Mouse (Mus musculus) lung, adult 2 months (tissue): ENCODE data around the gene Wdr95. TPM values are rescaled to one million over a fixed set of nuclear protein-coding genes. Genes with fewer than 3 reads are reported as not detected.

Experiments
- DNase-seq: peaks from one replicate; pipeline ENCODE4 v3.0.0; 2022
- H3K4me1 ChIP-seq: fragments of 200-500 bp; 2 replicates; pipeline ENCODE4 v1.6.1; 2011; ENCODE audit warnings: low read length; ENCODE audit not compliant: control insufficient read depth, insufficient read depth
- H3K4me3 ChIP-seq: fragments of 200-500 bp; replicated peaks from 2 replicates; pipeline ENCODE3; 2011; ENCODE audit warnings: low read depth, mild to moderate bottlenecking, control low read depth, low read length; ENCODE audit errors: extremely low read depth
- CTCF ChIP-seq: fragments of 200-500 bp; IDR thresholded peaks from 2 replicates; pipeline ENCODE4 v1.5.1; 2011; ENCODE audit warnings: mild to moderate bottlenecking, low read length, control low read depth; ENCODE audit not compliant: insufficient read depth
- POLR2A ChIP-seq: fragments of 200-500 bp; IDR thresholded peaks from 2 replicates; pipeline ENCODE4 v1.6.1; 2011; ENCODE audit warnings: low read depth, mild to moderate bottlenecking, control low read depth, low read length, borderline replicate concordance; ENCODE audit errors: extremely low read depth
- WGBS: fragments of 180-500 bp; shearing (Covaris S2); methylation state at CpG from one replicate; pipeline ENCODE4 v1.1.7; 2018; 5-methylcytosine and 5-hydroxymethylcytosine counted together
- polyA plus RNA-seq: library from polyadenylated mRNA; depleted of rRNA; stranded (reverse); fragments of >200 nt; gene quantifications from 2 replicates; pipeline ENCODE4 v1.2.3, GENCODE M21; 2012

Gene Wdr95
- polyA plus RNA-seq, 1 experiment = 1.9 TPM

- Histone ChIP-seq H3K4me3 (peak overlapping the region; percentile 83), H3K4me1 (peaks cover 3% of the 10 kb centered on the region; the same call in 1 of the 2 replicates)
- WGBS = under 1% methylated on average over 24 of the region's 24 CpGs
- DNase-seq = no peak
- TF ChIP-seq CTCF = no peak
- TF ChIP-seq POLR2A = 0 out of 2 replicates have a peak, but pooled peaks have one; percentile 13
These were observed 107.1 kb downstream of the Wdr95 start for GRCm38 (mm10) chr5:149635556-149635955.

- under 1% methylated on average over 60 of the region's 60 CpGs for WGBS
- peak; percentile 96 for DNase-seq
- Histone ChIP-seq H3K4me3 (peak within 1 kb of the TSS; percentile 88), H3K4me1 (peaks cover 3% of the 10 kb centered on the region; the same call in 1 of the 2 replicates)
- TF ChIP-seq CTCF (no peak), POLR2A (peak; percentile 67; the same call in 1 of the 2 replicates)
These were observed 107.8 kb downstream of the Wdr95 start, which contains the start of gene Hsph1 for GRCm38 (mm10) chr5:149636075-149636920. Hsph1 (minus strand) TSS chr5:149636376.

- H3K4me3 ChIP-seq = no peak overlapping the region
- WGBS = 56% methylated on average over 8 of the region's 8 CpGs
- TF ChIP-seq POLR2A (no peak), CTCF (no peak)
- DNase-seq = no peak
- peaks cover 3% of the 10 kb centered on the region; the same call in 1 of the 2 replicates for H3K4me1 ChIP-seq
These were observed 108.8 kb downstream of the Wdr95 start for GRCm38 (mm10) chr5:149637306-149637705.

GRCm38 (mm10) chr5:149641277-149641892, 112.9 kb downstream of the Wdr95 start:
- WGBS = 81% methylated on average over 8 of the region's 8 CpGs
- TF ChIP-seq CTCF (no peak), POLR2A (no peak)
- no peaks in the 10 kb centered on the region for H3K4me1 ChIP-seq
- no peak overlapping the region for H3K4me3 ChIP-seq
- DNase-seq = no peak

- TF ChIP-seq CTCF = peak; percentile 18; the same call in 1 of the 2 replicates
- TF ChIP-seq POLR2A = no peak
These were observed 113.9 kb downstream of the Wdr95 start for GRCm38 (mm10) chr5:149642366-149642765.

GRCm38 (mm10) chr5:149642783-149643509, 114.5 kb downstream of the Wdr95 start:
- no peak for DNase-seq
- Histone ChIP-seq H3K4me1 (no peaks in the 10 kb centered on the region), H3K4me3 (no peak overlapping the region)
- no peak for TF ChIP-seq POLR2A
- no peak for TF ChIP-seq CTCF
- 75% methylated on average over 11 of the region's 11 CpGs for WGBS

More at GRCm38 (mm10) chr5:149642366-149642765, 113.9 kb downstream of the Wdr95 start:
- H3K4me3 ChIP-seq = no peak overlapping the region
- 58% methylated on average over 6 of the region's 6 CpGs for WGBS
- no peaks in the 10 kb centered on the region for H3K4me1 ChIP-seq
- no peak for DNase-seq

- 54% methylated on average over 8 of the region's 8 CpGs for WGBS
- Histone ChIP-seq H3K4me3 (no peak overlapping the region), H3K4me1 (no peaks in the 10 kb centered on the region)
- no peak for DNase-seq
- TF ChIP-seq CTCF (no peak), POLR2A (no peak)
These were observed 119.1 kb downstream of the Wdr95 start for GRCm38 (mm10) chr5:149647367-149648115.

GRCm38 (mm10) chr5:149648196-149648595, 119.7 kb downstream of the Wdr95 start:
- Histone ChIP-seq H3K4me3 (no peak overlapping the region), H3K4me1 (no peaks in the 10 kb centered on the region)
- no peak for DNase-seq
- 24% methylated on average over 4 of the region's 4 CpGs for WGBS
- TF ChIP-seq CTCF (no peak), POLR2A (no peak)
